Mouse (Mus musculus): ENCODE data around the gene Zfp239. TPM values are rescaled to one million over a fixed set of nuclear protein-coding genes. Genes with fewer than 3 reads are reported as not detected.

The Zfp239 gene
- total and polyA plus RNA-seq, 3 experiments: 6.4 to 30.3 (median 17.8) TPM

GRCm38 (mm10) chr6:117908424-117908900 is 46.6 kb downstream of the Zfp239 start:
- TF ChIP-seq CTCF (IDR thresholded peaks at IDR 0.05; ENCODE audit: low read depth, low read length) (no peak), POLR2AphosphoS5 (IDR thresholded peaks at IDR 0.05; ENCODE audit: insufficient replicate concordance, low read depth, low read length) (0 out of 2 replicates have a peak, but pooled peaks have one; percentile 13)
- ATAC-seq (ENCODE audit: extremely low read depth, insufficient number of reproducible peaks, low FRiP score, poor library complexity, severe bottlenecking) (no peak), DNase-seq (ENCODE audit: low spot score) (no peak)
- Histone ChIP-seq H3K9me3 (replicated peaks) (no peaks in the 10 kb centered on the region), H3K27me3 (ENCODE audit: insufficient read depth, low read length) (no peaks in the 10 kb centered on the region), H3K4me3 (ENCODE audit: low read depth, low read length) (peak overlapping the region; percentile 95), H3K36me3 (replicated peaks) (peaks cover 30% of the 10 kb centered on the region), H3K4me1 (ENCODE audit: insufficient read depth, low read depth, low read length) (peaks cover 44% of the 10 kb centered on the region)

GRCm38 (mm10) chr6:117910120-117910661 is 48.3 kb downstream of the Zfp239 start:
- no peak for DNase-seq (ENCODE audit: low spot score)
- H3K36me3 ChIP-seq (replicated peaks): peaks cover 37% of the 10 kb centered on the region
- peaks cover 35% of the 10 kb centered on the region for H3K4me1 ChIP-seq (ENCODE audit: insufficient read depth, low read depth, low read length)
- no peak for ATAC-seq (ENCODE audit: extremely low read depth, insufficient number of reproducible peaks, low FRiP score, poor library complexity, severe bottlenecking)
- TF ChIP-seq CTCF (IDR thresholded peaks at IDR 0.05; ENCODE audit: low read depth, low read length) (no peak), GATA2 (IDR thresholded peaks at IDR 0.05; ENCODE audit: borderline replicate concordance, low read depth, low read length) (no peak), GATA1 (IDR thresholded peaks at IDR 0.05; ENCODE audit: borderline replicate concordance, low read length) (no peak), TAL1 (conservative IDR thresholded peaks at IDR 0.05; ENCODE audit: low read depth, low read length) (no peak)
- H3K4me3 ChIP-seq (ENCODE audit: low read depth, low read length): peak overlapping the region; percentile 95
- H3K27me3 ChIP-seq (ENCODE audit: insufficient read depth, low read length): no peaks in the 10 kb centered on the region
- H3K9me3 ChIP-seq (replicated peaks): no peaks in the 10 kb centered on the region

- Histone ChIP-seq H3K4me3 (ENCODE audit: low read depth, low read length) (peak overlapping the region; percentile 20; the same call in 1 of the 2 replicates), H3K4me1 (ENCODE audit: insufficient read depth, low read depth, low read length) (peaks cover 49% of the 10 kb centered on the region), H3K27me3 (ENCODE audit: insufficient read depth, low read length) (no peaks in the 10 kb centered on the region), H3K36me3 (replicated peaks) (peaks cover 48% of the 10 kb centered on the region), H3K9me3 (replicated peaks) (no peaks in the 10 kb centered on the region)
- ATAC-seq (ENCODE audit: extremely low read depth, insufficient number of reproducible peaks, low FRiP score, poor library complexity, severe bottlenecking) (no peak), DNase-seq (ENCODE audit: low spot score) (no peak)
- TF ChIP-seq TAL1 (conservative IDR thresholded peaks at IDR 0.05; ENCODE audit: low read depth, low read length) (no peak), GATA1 (IDR thresholded peaks at IDR 0.05; ENCODE audit: borderline replicate concordance, low read length) (no peak), CTCF (IDR thresholded peaks at IDR 0.05; ENCODE audit: low read depth, low read length) (no peak), GATA2 (IDR thresholded peaks at IDR 0.05; ENCODE audit: borderline replicate concordance, low read depth, low read length) (no peak), POLR2AphosphoS5 (IDR thresholded peaks at IDR 0.05; ENCODE audit: insufficient replicate concordance, low read depth, low read length) (no peak)
Observed at GRCm38 (mm10) chr6:117914541-117914940, 52.6 kb downstream of the Zfp239 start.

- Histone ChIP-seq H3K4me1 (ENCODE audit: insufficient read depth, low read depth, low read length) (peaks cover 54% of the 10 kb centered on the region), H3K36me3 (replicated peaks) (peaks cover 54% of the 10 kb centered on the region), H3K9me3 (replicated peaks) (no peaks in the 10 kb centered on the region), H3K4me3 (ENCODE audit: low read depth, low read length) (peak overlapping the region; percentile 77), H3K27me3 (ENCODE audit: insufficient read depth, low read length) (no peaks in the 10 kb centered on the region)
- no peak for DNase-seq (ENCODE audit: low spot score)
- no peak for ATAC-seq (ENCODE audit: extremely low read depth, insufficient number of reproducible peaks, low FRiP score, poor library complexity, severe bottlenecking)
- no peak for TF ChIP-seq GATA1 (IDR thresholded peaks at IDR 0.05; ENCODE audit: borderline replicate concordance, low read length)
- no peak for TF ChIP-seq CTCF (IDR thresholded peaks at IDR 0.05; ENCODE audit: low read depth, low read length)
- no peak for TF ChIP-seq GATA2 (IDR thresholded peaks at IDR 0.05; ENCODE audit: borderline replicate concordance, low read depth, low read length)
- no peak for TF ChIP-seq POLR2AphosphoS5 (IDR thresholded peaks at IDR 0.05; ENCODE audit: insufficient replicate concordance, low read depth, low read length)
- no peak for TF ChIP-seq TAL1 (conservative IDR thresholded peaks at IDR 0.05; ENCODE audit: low read depth, low read length)
Observed at GRCm38 (mm10) chr6:117916205-117916736, 54.4 kb downstream of the Zfp239 start.

GRCm38 (mm10) chr6:117916737-117917426 is 55.0 kb downstream of the Zfp239 start:
- TF ChIP-seq TAL1 (conservative IDR thresholded peaks at IDR 0.05; ENCODE audit: low read depth, low read length) (no peak), POLR2AphosphoS5 (IDR thresholded peaks at IDR 0.05; ENCODE audit: insufficient replicate concordance, low read depth, low read length) (no peak), GATA2 (IDR thresholded peaks at IDR 0.05; ENCODE audit: borderline replicate concordance, low read depth, low read length) (no peak)
- no peaks in the 10 kb centered on the region for H3K27me3 ChIP-seq (ENCODE audit: insufficient read depth, low read length)
- peak; percentile 85 for DNase-seq (ENCODE audit: low spot score)
- peak overlapping the region; percentile 77 for H3K4me3 ChIP-seq (ENCODE audit: low read depth, low read length)
- H3K9me3 ChIP-seq (replicated peaks): no peaks in the 10 kb centered on the region
- peak; percentile 84 for ATAC-seq (ENCODE audit: extremely low read depth, insufficient number of reproducible peaks, low FRiP score, poor library complexity, severe bottlenecking)
- H3K4me1 ChIP-seq (ENCODE audit: insufficient read depth, low read depth, low read length): peaks cover 59% of the 10 kb centered on the region
- H3K36me3 ChIP-seq (replicated peaks): peaks cover 60% of the 10 kb centered on the region

- Histone ChIP-seq H3K9me3 (replicated peaks) (no peaks in the 10 kb centered on the region), H3K4me1 (ENCODE audit: insufficient read depth, low read depth, low read length) (peaks cover 57% of the 10 kb centered on the region), H3K4me3 (ENCODE audit: low read depth, low read length) (peak overlapping the region; percentile 77), H3K27me3 (ENCODE audit: insufficient read depth, low read length) (no peaks in the 10 kb centered on the region), H3K36me3 (replicated peaks) (peaks cover 64% of the 10 kb centered on the region)
- DNase-seq (ENCODE audit: low spot score) (peak; percentile 50), ATAC-seq (ENCODE audit: extremely low read depth, insufficient number of reproducible peaks, low FRiP score, poor library complexity, severe bottlenecking) (peak; percentile 35; the same call in 1 of the 2 replicates)
- TF ChIP-seq GATA2 (IDR thresholded peaks at IDR 0.05; ENCODE audit: borderline replicate concordance, low read depth, low read length) (no peak), CTCF (IDR thresholded peaks at IDR 0.05; ENCODE audit: low read depth, low read length) (no peak), GATA1 (IDR thresholded peaks at IDR 0.05; ENCODE audit: borderline replicate concordance, low read length) (no peak), TAL1 (conservative IDR thresholded peaks at IDR 0.05; ENCODE audit: low read depth, low read length) (no peak), POLR2AphosphoS5 (IDR thresholded peaks at IDR 0.05; ENCODE audit: insufficient replicate concordance, low read depth, low read length) (no peak)
Observed at GRCm38 (mm10) chr6:117917576-117917975, 55.7 kb downstream of the Zfp239 start.

All from G1E (cell line).